Comparison of ENCODE assay signal across 20 mouse cellular contexts in genomic region chr2:140664381-140664780, GRCm38 (mm10). TPM values are rescaled to one million over a fixed set of nuclear protein-coding genes. Genes with fewer than 3 reads are reported as not detected.
"Had no signal": no experiment of that assay in that cellular context is flagged by ENCODE, and none has a peak within 500 bp of the region (broad histone marks: within the 10 kb centered on the region; RNA-seq: fewer than 3 reads in every experiment).

No protein-coding gene starts in this region.

- H3K9ac ChIP-seq: liver, embryonic 13.5 days; lung, embryonic 14.5 days; midbrain, embryonic 12.5 days; midbrain, embryonic 15.5 days; neural tube, embryonic 12.5 days; neural tube, embryonic 15.5 days; stomach, embryonic 15.5 days had no signal

- DNase-seq: kidney, postnatal 14 days; kidney, postnatal 4 days; layer of hippocampus, adult 9-11 months; layer of hippocampus, postnatal 36 days; liver, embryonic 13.5 days; lung, embryonic 14.5 days; right cerebral cortex, adult 18-20 months; right cerebral cortex, postnatal 14 days; right cerebral cortex, postnatal 4 days; spleen, adult 18-20 months; thymus, postnatal 25 days had no signal

- H3K27ac ChIP-seq: left cerebral cortex, adult 2 months; liver, embryonic 13.5 days; macrophage; midbrain, embryonic 12.5 days; midbrain, embryonic 15.5 days; neural tube, embryonic 12.5 days; neural tube, embryonic 15.5 days; stomach, embryonic 15.5 days had no signal

- ATAC-seq: lung, postnatal 0 days; midbrain, embryonic 15.5 days had no signal

- H3K4me2 ChIP-seq: liver, embryonic 13.5 days; lung, embryonic 14.5 days; midbrain, embryonic 12.5 days; neural tube, embryonic 12.5 days; stomach, embryonic 15.5 days had no signal

- H3K27me3 ChIP-seq: liver, embryonic 13.5 days; midbrain, embryonic 12.5 days; midbrain, embryonic 15.5 days; neural tube, embryonic 12.5 days; neural tube, embryonic 15.5 days; stomach, embryonic 15.5 days had no signal

- H3K4me3 ChIP-seq: left cerebral cortex, adult 2 months; liver, embryonic 13.5 days; midbrain, embryonic 12.5 days; midbrain, embryonic 15.5 days; neural tube, embryonic 12.5 days; neural tube, embryonic 15.5 days; stomach, embryonic 15.5 days had no signal

- H3K4me1 ChIP-seq: liver, embryonic 13.5 days; stomach, embryonic 15.5 days had no signal

- H3K9me3 ChIP-seq: liver, embryonic 13.5 days; midbrain, embryonic 12.5 days; midbrain, embryonic 15.5 days; neural tube, embryonic 12.5 days; neural tube, embryonic 15.5 days; stomach, embryonic 15.5 days had no signal

- H3K36me3 ChIP-seq: liver, embryonic 13.5 days had no signal

RNA-seq across cellular contexts. Expression of gene Flrt3, which starts 6.9 kb away (rescaled TPM):
- total RNA-seq: megakaryocyte, adult 5-6 weeks had no signal
